Mouse (Mus musculus) brain, embryonic 14.5 days (tissue): Measurements from ENCODE around the gene Uhrf1.

Source experiments
- CTCF ChIP-seq: fragments of 200-500 bp; IDR thresholded peaks from 2 replicates; pipeline ENCODE4 v1.5.1; 2012; ENCODE audit warnings: inconsistent platforms, mild to moderate bottlenecking, moderate library complexity, borderline replicate concordance; ENCODE audit not compliant: insufficient read depth, insufficient read length; ENCODE audit errors: extremely low read depth
- POLR2A ChIP-seq: fragments of 200-500 bp; IDR thresholded peaks from 2 replicates; pipeline ENCODE4 v1.6.1; 2012; ENCODE audit warnings: mild to moderate bottlenecking, inconsistent platforms, borderline replicate concordance; ENCODE audit not compliant: poor library complexity, insufficient read depth, insufficient read length, severe bottlenecking; ENCODE audit errors: extremely low read depth

DNA sequence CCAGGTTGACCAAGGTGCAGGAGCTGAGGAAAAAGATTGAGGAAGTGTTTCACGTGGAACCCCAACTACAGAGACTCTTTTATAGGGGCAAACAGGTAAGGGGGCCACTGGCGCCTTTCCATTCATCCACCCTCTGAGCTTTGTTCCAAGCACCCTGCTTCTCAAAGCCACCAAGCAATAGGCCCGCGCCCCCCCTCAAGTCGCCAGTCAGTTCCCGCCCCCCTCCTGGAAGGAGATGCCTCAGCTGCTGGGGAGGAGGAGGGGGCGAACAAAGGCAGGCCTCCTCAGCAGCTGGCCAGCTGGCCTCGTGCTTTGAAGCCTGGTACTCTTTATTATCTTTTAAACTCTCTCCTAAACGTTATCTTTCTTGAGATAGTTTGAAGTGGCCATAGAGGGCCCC is 2.0 kb downstream of the Uhrf1 start:
- no peak for TF ChIP-seq CTCF
- TF ChIP-seq POLR2A = no peak
